ENCODE assay signal across 10 mouse cellular contexts in the genomic region with DNA sequence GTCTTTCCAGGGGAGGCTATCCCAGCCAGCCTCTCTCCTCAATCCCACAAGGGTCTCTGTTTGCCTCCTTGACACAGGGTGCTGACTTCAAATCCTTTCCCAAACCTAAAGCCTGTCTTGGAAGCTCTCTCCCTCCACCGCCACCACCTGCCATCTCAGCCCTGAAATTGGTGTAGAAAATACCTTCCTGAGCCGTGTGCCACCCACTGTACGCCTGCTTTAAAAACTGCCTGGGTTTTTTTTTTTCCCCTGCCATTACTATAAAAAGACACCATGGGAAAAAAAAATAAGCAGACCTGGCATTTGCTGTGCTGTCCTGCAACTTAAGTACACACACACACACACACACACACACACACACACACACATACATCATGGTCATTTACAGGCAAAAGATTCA. TPM values are rescaled to one million over a fixed set of nuclear protein-coding genes. Genes with fewer than 3 reads are reported as not detected.
DNase-seq lines count a peak whose midpoint lies in the region; ATAC-seq lines count a peak whose summit lies in the region.
"Had no signal": no experiment of that assay in that cellular context is flagged by ENCODE, and none has a peak within 500 bp of the region (broad histone marks: within the 10 kb centered on the region; RNA-seq: fewer than 3 reads in every experiment).

No protein-coding gene starts in this region.

- H3K9ac ChIP-seq in kidney, embryonic 15.5 days = 0 out of 2 replicates have a peak overlapping the region, but pooled peaks have one; percentile 23
- no peak overlapping the region for H3K9ac ChIP-seq in embryonic facial prominence, embryonic 15.5 days
- no peak overlapping the region for H3K9ac ChIP-seq in limb, embryonic 15.5 days

- H3K9me3 ChIP-seq in kidney, embryonic 15.5 days (replicated peaks) = no peaks in the 10 kb centered on the region
- no peaks in the 10 kb centered on the region for H3K9me3 ChIP-seq in embryonic facial prominence, embryonic 15.5 days (replicated peaks)
- H3K9me3 ChIP-seq in limb, embryonic 15.5 days = no peaks in the 10 kb centered on the region

- peak overlapping the region; percentile 93 for H3K4me2 ChIP-seq in kidney, embryonic 15.5 days
- 0 out of 2 replicates have a peak overlapping the region, but pooled peaks have one; percentile 12 for H3K4me2 ChIP-seq in embryonic facial prominence, embryonic 15.5 days (replicated peaks)
- H3K4me2 ChIP-seq in limb, embryonic 15.5 days = 0 out of 2 replicates have a peak overlapping the region, but pooled peaks have one; percentile 94

- H3K36me3 ChIP-seq in kidney, embryonic 15.5 days = peaks cover 5% of the 10 kb centered on the region; the same call in 1 of the 2 replicates
- H3K36me3 ChIP-seq in embryonic facial prominence, embryonic 15.5 days = no peaks in the 10 kb centered on the region
- H3K36me3 ChIP-seq in limb, embryonic 15.5 days = no peaks in the 10 kb centered on the region

- DNase-seq in kidney, adult 11 months = no peak
- DNase-seq in cerebellum, adult 9-10 months = no peak
- no peak for DNase-seq in spleen, postnatal 4 days (ENCODE audit: low spot score in 2 of 2)
- DNase-seq: kidney, adult 9 months; lung, postnatal 10 days had no signal

- ATAC-seq in kidney, embryonic 15.5 days (replicated peaks; ENCODE audit: low FRiP score) = no peak
- ATAC-seq in embryonic facial prominence, embryonic 15.5 days (ENCODE audit: insufficient number of reproducible peaks, low FRiP score, low TSS enrichment, low read depth) = no peak
- ATAC-seq in limb, embryonic 15.5 days (ENCODE audit: insufficient number of reproducible peaks, low FRiP score, low TSS enrichment, low read depth) = no peak

- H3K27ac ChIP-seq in kidney, embryonic 15.5 days = no peak overlapping the region
- H3K27ac ChIP-seq in brown adipose tissue, adult 24 weeks (replicated peaks; ENCODE audit: low read depth, low read length) = peak overlapping the region; percentile 79
- no peak overlapping the region for H3K27ac ChIP-seq in embryonic facial prominence, embryonic 15.5 days (replicated peaks)
- no peak overlapping the region for H3K27ac ChIP-seq in limb, embryonic 15.5 days

- peaks cover 18% of the 10 kb centered on the region for H3K27me3 ChIP-seq in kidney, embryonic 15.5 days
- H3K27me3 ChIP-seq in embryonic facial prominence, embryonic 15.5 days = peaks cover 17% of the 10 kb centered on the region
- peaks cover 42% of the 10 kb centered on the region for H3K27me3 ChIP-seq in limb, embryonic 15.5 days

- 84% methylated on average over 3 of the region's 3 CpGs for WGBS in kidney, embryonic 15.5 days
- 63% methylated on average over 3 of the region's 3 CpGs for WGBS in embryonic facial prominence, embryonic 15.5 days
- 78% methylated on average over 3 of the region's 3 CpGs for WGBS in limb, embryonic 15.5 days

- peak overlapping the region; percentile 74 for H3K4me3 ChIP-seq in kidney, embryonic 15.5 days (replicated peaks)
- H3K4me3 ChIP-seq in brown adipose tissue, adult 24 weeks (ENCODE audit: insufficient read depth, low read depth, low read length) = peak overlapping the region; percentile 75
- H3K4me3 ChIP-seq in embryonic facial prominence, embryonic 15.5 days (replicated peaks) = peak overlapping the region; percentile 65; the same call in 1 of the 2 replicates
- no peak overlapping the region for H3K4me3 ChIP-seq in limb, embryonic 15.5 days

- H3K4me1 ChIP-seq in kidney, embryonic 15.5 days = peaks cover 88% of the 10 kb centered on the region
- peaks cover 44% of the 10 kb centered on the region for H3K4me1 ChIP-seq in brown adipose tissue, adult 24 weeks (ENCODE audit: control insufficient read depth, insufficient read depth, insufficient read length, low read length)
- peaks cover 83% of the 10 kb centered on the region for H3K4me1 ChIP-seq in embryonic facial prominence, embryonic 15.5 days
- peaks cover 63% of the 10 kb centered on the region for H3K4me1 ChIP-seq in limb, embryonic 15.5 days

RNA-seq across cellular contexts. Expression of gene Plxnd1, which starts 4.7 kb away (rescaled TPM):
- polyA plus RNA-seq in kidney, embryonic 15.5 days (2015; fragmentation: Nextera tagmentation; extraction: Ambion mirVana) = 47.3 and 52.7 TPM in 2 replicates
- polyA plus RNA-seq in brown adipose tissue, adult 24 weeks (2012; ENCODE audit: insufficient read depth, insufficient read length, missing spikeins) = 20.2 and 24.0 TPM in 2 replicates
- 29.4 and 33.5 TPM in 2 replicates for polyA plus RNA-seq in embryonic facial prominence, embryonic 15.5 days (2015; fragmentation: Nextera tagmentation; extraction: Ambion mirVana)
- 31.7 and 32.2 TPM in 2 replicates for polyA plus RNA-seq in limb, embryonic 15.5 days (2015; fragmentation: Nextera tagmentation; extraction: Ambion mirVana)

RNA-seq across cellular contexts. Expression of gene H1foo, which starts 45.3 kb away (rescaled TPM):
- not detected in 2 replicates for polyA plus RNA-seq in kidney, embryonic 15.5 days (2015; fragmentation: Nextera tagmentation; extraction: Ambion mirVana)
- not detected in 2 replicates for polyA plus RNA-seq in brown adipose tissue, adult 24 weeks (2012; ENCODE audit: insufficient read depth, insufficient read length, missing spikeins)
- polyA plus RNA-seq in embryonic facial prominence, embryonic 15.5 days (2015; fragmentation: Nextera tagmentation; extraction: Ambion mirVana) = not detected in 2 replicates
- polyA plus RNA-seq in limb, embryonic 15.5 days (2015; fragmentation: Nextera tagmentation; extraction: Ambion mirVana) = not detected in 2 replicates
- polyA plus RNA-seq: embryonic facial prominence, embryonic 11.5 days had no signal

RNA-seq across cellular contexts. Expression of gene Rho, which starts 58.5 kb away (rescaled TPM):
- polyA plus RNA-seq in kidney, embryonic 15.5 days (2015; fragmentation: Nextera tagmentation; extraction: Ambion mirVana) = 0.10 and 0.14 TPM in 2 replicates
- not detected in 2 replicates for polyA plus RNA-seq in brown adipose tissue, adult 24 weeks (2012; ENCODE audit: insufficient read depth, insufficient read length, missing spikeins)
- polyA plus RNA-seq in embryonic facial prominence, embryonic 15.5 days (2015; fragmentation: Nextera tagmentation; extraction: Ambion mirVana) = 0.12 and 0.53 TPM in 2 replicates
- 0.12 and 0.16 TPM in 2 replicates for polyA plus RNA-seq in limb, embryonic 15.5 days (2015; fragmentation: Nextera tagmentation; extraction: Ambion mirVana)

Comparison
In these comparisons a context has a peak if more than half of its experiments do, and no peak if none do; other contexts are left out.
1. H3K4me2 ChIP-seq: peak in every context shown above with its lines; median percentile 94 in limb, embryonic 15.5 days; 93 in kidney, embryonic 15.5 days; 12 in embryonic facial prominence, embryonic 15.5 days.